Mouse (Mus musculus) adrenal gland, adult 18-20 months (tissue): ENCODE results near the gene Gm29609. TPM values are rescaled to one million over a fixed set of nuclear protein-coding genes. Genes with fewer than 3 reads are reported as not detected.

Source experiments
- DNase-seq, 2 experiments: peaks; one replicate each; pipeline ENCODE4 v3.0.0; 2021 to 2022; ENCODE audit warnings: low spot score in 2 of 2
- total RNA-seq, 2 experiments: library from RNA; stranded (reverse); gene quantifications; 1 replicate in 1 of 2; 2 replicates in 1 of 2; pipeline ENCODE4 v1.2.3; 2021

The Gm29609 gene
- total RNA-seq, 2 experiments from 2014 or later = 1.9 to 2.2 TPM

- DNase-seq = no peak
Measured at GRCm38 (mm10) chr5:31198616-31199320, 19.1 kb upstream of the Gm29609 start.

GRCm38 (mm10) chr5:31198170-31198569, 18.5 kb upstream of the Gm29609 start:
- no peak for DNase-seq

- DNase-seq = no peak
Measured at GRCm38 (mm10) chr5:31197072-31197471, 17.4 kb upstream of the Gm29609 start.

GRCm38 (mm10) chr5:31196207-31196606, 16.5 kb upstream of the Gm29609 start:
- DNase-seq = no peak

- no peak for DNase-seq
Measured at GRCm38 (mm10) chr5:31195671-31196070, 16.0 kb upstream of the Gm29609 start.

GRCm38 (mm10) chr5:31194486-31195485, 15.1 kb upstream of the Gm29609 start:
- DNase-seq = no peak

DNA sequence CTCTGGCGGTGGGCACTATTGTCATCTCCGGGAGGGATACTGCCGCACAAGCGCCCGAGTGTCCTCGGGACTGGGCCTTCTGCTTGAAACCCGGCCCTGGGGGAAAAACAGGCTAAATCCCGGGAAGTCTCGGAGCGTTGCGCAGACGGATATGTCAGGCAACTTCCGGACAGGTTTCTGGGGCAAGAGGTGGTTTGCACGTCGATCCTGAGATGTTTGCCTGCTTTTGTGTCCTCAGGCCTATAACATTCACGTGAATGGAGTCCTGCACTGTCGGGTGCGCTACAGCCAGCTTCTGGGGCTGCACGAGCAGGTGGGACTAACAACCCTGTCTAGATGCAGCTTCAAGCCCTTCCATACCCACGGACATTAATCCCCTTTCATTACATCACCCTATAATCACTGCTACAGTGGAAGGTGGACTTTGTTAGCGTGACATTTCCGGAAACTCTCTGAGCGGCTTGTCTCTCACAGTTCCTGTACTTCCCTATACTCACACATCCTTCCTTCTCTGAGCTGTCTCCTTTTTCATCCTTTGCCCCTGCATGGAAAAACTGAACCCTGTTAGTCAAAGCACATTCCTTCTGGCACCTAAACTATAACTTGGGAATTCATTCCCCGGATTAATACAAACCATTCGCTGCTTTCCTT, 14.0 kb upstream of the Gm29609 start:
- DNase-seq = no peak

- peak; percentile 99 for DNase-seq
Measured at GRCm38 (mm10) chr5:31192939-31193630, 13.4 kb upstream of the Gm29609 start, which contains the start of the genes Snx17 and Eif2b4. Gene Snx17, plus strand, starts transcription at chr5:31193227. Gene Eif2b4, minus strand, starts transcription at chr5:31193430.

DNA sequence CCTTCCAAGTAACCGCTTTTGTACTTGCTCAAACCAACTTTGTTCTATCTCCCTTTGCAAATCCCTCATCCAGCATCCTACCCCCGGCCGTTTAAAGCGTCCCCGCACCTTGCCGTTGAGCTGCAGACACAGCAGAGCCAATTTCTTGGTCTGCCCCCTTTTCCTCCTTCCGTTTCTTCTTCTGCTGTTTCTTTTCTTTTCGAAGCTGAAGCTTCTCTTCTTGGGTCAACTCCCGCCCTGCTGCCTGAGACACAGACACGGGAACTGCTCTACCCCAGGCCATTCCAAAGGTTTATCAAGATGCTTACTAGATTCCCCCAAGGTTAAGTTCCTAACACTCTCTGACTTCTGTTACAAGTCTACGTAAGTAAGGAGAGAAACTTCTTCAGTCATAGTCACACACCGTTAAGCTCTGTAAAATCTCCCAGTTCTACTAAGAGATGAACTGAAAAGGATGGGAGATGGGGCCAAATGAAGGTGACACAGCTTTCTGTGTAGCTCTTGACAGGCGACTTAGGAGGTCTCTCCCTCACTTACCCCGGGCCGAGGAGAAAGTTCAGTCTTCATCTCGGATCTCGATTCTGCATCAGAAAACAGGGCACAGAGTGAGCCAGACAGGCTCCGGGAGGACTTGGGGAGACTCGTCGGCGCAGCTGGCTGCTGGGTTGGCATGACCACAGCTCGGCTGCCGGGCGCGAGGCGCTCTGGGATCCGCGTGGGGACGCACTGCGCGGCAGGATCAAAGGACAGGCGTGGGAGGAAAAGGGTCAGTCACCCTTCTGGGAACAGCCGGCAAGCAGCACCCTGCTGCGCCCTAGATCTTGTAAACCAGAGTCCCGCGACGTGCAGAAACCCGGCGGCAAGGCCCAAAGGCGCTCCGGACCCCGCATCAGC, 12.6 kb upstream of the Gm29609 start:
- DNase-seq = peak; percentile 82 to 88

GRCm38 (mm10) chr5:31190201-31190600, 10.5 kb upstream of the Gm29609 start:
- no peak for DNase-seq

DNA sequence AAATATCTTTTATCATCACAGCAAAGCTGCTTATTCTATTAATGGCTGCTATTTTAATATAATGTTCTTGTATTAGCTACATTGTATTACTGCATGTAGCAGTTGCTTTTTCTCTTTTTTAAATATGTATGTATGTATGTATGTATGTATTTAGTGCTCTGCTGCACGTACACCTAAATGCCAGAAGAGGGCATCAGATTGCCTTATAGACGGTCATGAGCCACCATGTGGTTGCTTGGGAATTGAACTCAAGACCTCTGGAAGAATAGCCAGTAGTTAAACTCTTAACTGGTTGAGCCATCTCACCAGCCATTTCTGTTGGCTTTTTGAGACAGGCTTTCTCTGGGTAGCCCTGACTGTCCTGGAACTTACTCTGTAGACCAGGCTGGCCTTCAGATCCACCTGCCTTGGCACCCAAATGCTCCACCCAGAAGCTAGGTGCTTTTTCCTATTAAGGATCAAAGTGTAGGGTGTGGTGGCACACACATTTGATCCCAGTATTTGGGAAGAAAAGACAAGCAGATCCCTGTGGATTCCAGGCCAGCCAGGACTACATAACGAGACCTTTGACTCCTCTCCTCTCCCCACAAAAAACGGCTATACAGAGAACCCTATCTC, 8.6 kb upstream of the Gm29609 start:
- DNase-seq = no peak

GRCm38 (mm10) chr5:31183678-31184077, 4.0 kb upstream of the Gm29609 start:
- DNase-seq = no peak

- DNase-seq = no peak
Measured at GRCm38 (mm10) chr5:31181183-31181770, 1.6 kb upstream of the Gm29609 start.

DNA sequence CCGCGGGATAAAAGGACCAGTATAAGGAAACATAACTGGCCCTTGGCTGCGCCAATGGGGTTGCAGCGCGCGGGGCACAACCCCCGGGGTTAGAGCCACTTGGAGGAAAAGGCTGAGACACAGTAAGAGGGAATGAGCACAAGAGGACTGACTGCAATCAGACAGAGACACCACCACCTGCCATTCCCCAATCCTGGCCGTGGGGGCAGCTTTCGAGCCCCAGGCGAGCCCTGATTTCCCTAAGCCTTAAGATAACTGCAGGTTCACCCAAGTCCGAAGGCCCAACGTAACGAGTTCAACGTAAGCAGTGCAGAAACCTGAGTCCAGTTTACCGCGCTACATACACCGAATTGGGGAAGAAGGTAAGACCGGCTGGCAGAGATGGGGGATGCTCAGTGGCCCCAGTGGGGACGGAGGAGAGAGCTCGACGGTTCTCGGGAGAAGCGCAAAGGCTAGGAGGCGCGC, 378 bp downstream of the Gm29609 start:
- peak in 1 of 2 experiments; percentile 17 for DNase-seq

DNA sequence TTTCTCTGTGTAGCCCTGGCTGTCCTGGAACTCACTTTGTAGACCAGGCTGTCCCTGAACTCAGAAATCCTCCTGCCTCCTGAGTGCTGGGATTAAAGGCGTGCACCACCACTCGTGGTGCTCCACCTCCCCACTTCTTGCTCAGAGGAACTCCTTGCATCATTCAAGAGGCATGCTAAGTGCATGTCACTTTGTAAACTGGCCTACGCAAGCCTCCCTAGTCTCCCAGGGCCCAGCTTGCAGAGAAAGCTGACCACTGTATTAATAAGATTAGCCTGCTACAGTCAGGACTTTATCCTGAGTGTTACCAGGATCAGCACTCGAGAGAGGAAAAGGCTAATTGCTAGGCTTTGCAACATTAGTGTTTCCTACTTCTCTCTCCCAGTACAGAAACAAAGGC, 11.1 kb downstream of the Gm29609 start:
- DNase-seq = no peak

- DNase-seq = no peak
Measured at GRCm38 (mm10) chr5:31164878-31165277, 14.8 kb downstream of the Gm29609 start.

DNA sequence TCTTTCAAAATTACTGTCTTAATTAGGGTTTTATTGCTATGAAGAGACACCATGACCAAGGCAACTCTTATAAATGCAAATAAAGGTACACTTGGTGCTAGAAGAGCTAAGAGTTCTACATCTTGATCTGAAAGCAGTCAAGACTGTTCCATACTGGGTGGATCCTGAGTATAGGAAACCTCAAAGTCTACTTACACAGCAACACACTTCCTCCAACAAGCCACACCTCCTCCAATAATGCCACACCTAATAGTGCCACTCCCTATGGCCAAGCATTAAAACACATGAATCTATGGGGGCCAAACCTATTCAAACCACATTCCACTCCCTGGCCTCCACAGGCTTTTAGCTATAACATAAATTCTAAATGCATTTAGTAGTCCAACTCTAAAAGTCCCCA, 17.2 kb downstream of the Gm29609 start:
- no peak for DNase-seq

GRCm38 (mm10) chr5:31154152-31154553, 25.6 kb downstream of the Gm29609 start, which contains the start of gene Mpv17:
Gene Mpv17, minus strand, starts transcription at chr5:31154251.
- peak; percentile 72 to 76 for DNase-seq
